Mouse (Mus musculus): ENCODE data around the gene Flnc. TPM values are rescaled to one million over a fixed set of nuclear protein-coding genes. Genes with fewer than 3 reads are reported as not detected.
"Not testable (repeated sequence)": the region's sequence is repeated elsewhere in the genome, so short reads cannot be mapped to it uniquely, and the experiment has no call there.

The Flnc gene
- polyA plus RNA-seq (2017; shearing (Covaris generic)): not detected

GRCm38 (mm10) chr6:29433038-29433803, at the start of gene Flnc:
Flnc (plus strand) TSS chr6:29433256.
- ATAC-seq: no peak

- ATAC-seq: no peak
Observed at GRCm38 (mm10) chr6:29388052-29388518, 45.0 kb upstream of the Flnc start, which contains the start of gene Opn1sw. Opn1sw (minus strand) TSS chr6:29388468.

GRCm38 (mm10) chr6:29388606-29389080, 44.4 kb upstream of the Flnc start:
- no peak for ATAC-seq

GRCm38 (mm10) chr6:29389425-29389824, 43.6 kb upstream of the Flnc start:
- no peak for ATAC-seq

GRCm38 (mm10) chr6:29390500-29390899, 42.6 kb upstream of the Flnc start:
- not testable (repeated sequence) for ATAC-seq

GRCm38 (mm10) chr6:29391241-29391640, 41.8 kb upstream of the Flnc start:
- ATAC-seq: not testable (repeated sequence)

GRCm38 (mm10) chr6:29391802-29392201, 41.3 kb upstream of the Flnc start:
- ATAC-seq: no peak

- no peak for ATAC-seq
Observed at GRCm38 (mm10) chr6:29394286-29394685, 38.8 kb upstream of the Flnc start.

- ATAC-seq: peak; percentile 69
Observed at GRCm38 (mm10) chr6:29395910-29396713, 36.9 kb upstream of the Flnc start, which contains the start of gene Ccdc136. Ccdc136 (plus strand) TSS chr6:29396309.

GRCm38 (mm10) chr6:29396714-29397540, 36.1 kb upstream of the Flnc start:
- peak; percentile 40 for ATAC-seq

GRCm38 (mm10) chr6:29397575-29397974, 35.5 kb upstream of the Flnc start:
- ATAC-seq: no peak

- no peak for ATAC-seq
Observed at GRCm38 (mm10) chr6:29399851-29400250, 33.2 kb upstream of the Flnc start.

GRCm38 (mm10) chr6:29402693-29403342, 30.2 kb upstream of the Flnc start:
- no peak for ATAC-seq

- no peak for ATAC-seq
Observed at GRCm38 (mm10) chr6:29406412-29406811, 26.6 kb upstream of the Flnc start.

- peak; percentile 87 for ATAC-seq
Observed at GRCm38 (mm10) chr6:29415446-29415845, 17.6 kb upstream of the Flnc start.

GRCm38 (mm10) chr6:29420596-29420995, 12.5 kb upstream of the Flnc start:
- ATAC-seq: no peak

GRCm38 (mm10) chr6:29425118-29425517, 7.9 kb upstream of the Flnc start:
- ATAC-seq: no peak

- ATAC-seq: no peak
Observed at GRCm38 (mm10) chr6:29426331-29426730, 6.7 kb upstream of the Flnc start.

GRCm38 (mm10) chr6:29428171-29428570, 4.9 kb upstream of the Flnc start:
- ATAC-seq: no peak

- no peak for ATAC-seq
Observed at GRCm38 (mm10) chr6:29430681-29431420, 2.2 kb upstream of the Flnc start.

- no peak for ATAC-seq
Observed at GRCm38 (mm10) chr6:29431473-29431872, 1.6 kb upstream of the Flnc start.
